Mouse (Mus musculus) myocyte (in vitro differentiated cells): ENCODE results near the gene Atrip. TPM values are rescaled to one million over a fixed set of nuclear protein-coding genes. Genes with fewer than 3 reads are reported as not detected.

Experiments
- H3K27me3 ChIP-seq: one replicate; pipeline ENCODE4 v1.6.1; 2011; ENCODE audit not compliant: control insufficient read depth, insufficient read depth, insufficient read length
- H3K36me3 ChIP-seq: one replicate; pipeline ENCODE4 v1.6.1; 2011; ENCODE audit not compliant: control insufficient read depth, insufficient read depth
- H3K4me2 ChIP-seq: one replicate; pipeline ENCODE4 v1.6.1; 2011; ENCODE audit warnings: low read depth, control low read depth
- H3K4me3 ChIP-seq: one replicate; pipeline ENCODE4 v1.5.1; 2011; ENCODE audit warnings: mild to moderate bottlenecking, control low read depth, moderate library complexity
- H3K79me2 ChIP-seq: one replicate; pipeline ENCODE4 v1.6.1; 2011; ENCODE audit not compliant: control insufficient read depth, insufficient read depth
- H3ac ChIP-seq: one replicate; pipeline ENCODE4 v1.6.1; 2011; ENCODE audit not compliant: control insufficient read depth, insufficient read length
- CEBPB ChIP-seq: IDR thresholded peaks from 2 replicates; pipeline ENCODE4 v1.6.1; 2011; ENCODE audit warnings: mild to moderate bottlenecking, moderate library complexity; ENCODE audit not compliant: poor library complexity, insufficient read depth, severe bottlenecking
- E2F4 ChIP-seq: IDR thresholded peaks from one replicate; pipeline ENCODE4 v1.6.1; 2011; ENCODE audit warnings: mild to moderate bottlenecking, control low read depth, moderate library complexity; ENCODE audit not compliant: insufficient read depth
- MAX ChIP-seq: IDR thresholded peaks from one replicate; pipeline ENCODE4 v1.6.1; 2011; ENCODE audit warnings: low read depth, mild to moderate bottlenecking, control low read depth
- MYOD1 ChIP-seq, 3 experiments: IDR thresholded peaks; one replicate each; pipeline ENCODE4 v1.6.1; 2011; ENCODE audit warnings: control low read depth in 2 of 3, low read depth in 2 of 3, mild to moderate bottlenecking in 2 of 3, moderate library complexity in 1 of 3; ENCODE audit not compliant: insufficient read length in 2 of 3, control insufficient read depth in 1 of 3
- MYOG ChIP-seq, 3 experiments: IDR thresholded peaks; one replicate each; pipeline ENCODE4 v1.6.1; 2011; ENCODE audit warnings: control low read depth in 2 of 3, low read depth in 2 of 3, mild to moderate bottlenecking in 2 of 3; ENCODE audit not compliant: insufficient read length in 2 of 3, control insufficient read depth in 1 of 3, insufficient read depth in 1 of 3
- POLR2A ChIP-seq: IDR thresholded peaks from one replicate; pipeline ENCODE4 v1.6.1; 2011; ENCODE audit warnings: low read depth, mild to moderate bottlenecking, control low read depth, moderate library complexity; ENCODE audit not compliant: insufficient read length
- POLR2AphosphoS2 ChIP-seq: IDR thresholded peaks from one replicate; pipeline ENCODE4 v1.6.1; 2011; ENCODE audit warnings: low read depth, control low read depth; ENCODE audit not compliant: insufficient read length
- REST ChIP-seq: IDR thresholded peaks from one replicate; pipeline ENCODE4 v1.6.1; 2011; ENCODE audit warnings: mild to moderate bottlenecking, control low read depth, moderate library complexity; ENCODE audit not compliant: insufficient read depth, insufficient read length
- SRF ChIP-seq: IDR thresholded peaks from one replicate; pipeline ENCODE4 v1.6.1; 2011; ENCODE audit warnings: low read depth; ENCODE audit not compliant: control insufficient read depth, insufficient read length
- TCF12 ChIP-seq: IDR thresholded peaks from one replicate; pipeline ENCODE4 v1.6.1; 2011; ENCODE audit warnings: mild to moderate bottlenecking, control low read depth; ENCODE audit not compliant: poor library complexity, insufficient read depth, severe bottlenecking
- TCF3 ChIP-seq: IDR thresholded peaks from one replicate; pipeline ENCODE4 v1.6.1; 2011; ENCODE audit warnings: low read depth, control low read depth; ENCODE audit not compliant: insufficient read length
- USF1 ChIP-seq: IDR thresholded peaks from one replicate; pipeline ENCODE4 v1.6.1; 2011; ENCODE audit warnings: low read depth, mild to moderate bottlenecking, control low read depth, moderate library complexity
- polyA plus RNA-seq: library from polyadenylated mRNA; unstranded; fragments of >200 nt; fragmentation: generic; extraction: Trizol; gene quantifications from one replicate; pipeline ENCODE4 v1.2.1, GENCODE M21; 2012; ENCODE audit warnings: missing spikeins

Atrip gene
- polyA plus RNA-seq, 1 experiment, result 9.6 TPM

DNA sequence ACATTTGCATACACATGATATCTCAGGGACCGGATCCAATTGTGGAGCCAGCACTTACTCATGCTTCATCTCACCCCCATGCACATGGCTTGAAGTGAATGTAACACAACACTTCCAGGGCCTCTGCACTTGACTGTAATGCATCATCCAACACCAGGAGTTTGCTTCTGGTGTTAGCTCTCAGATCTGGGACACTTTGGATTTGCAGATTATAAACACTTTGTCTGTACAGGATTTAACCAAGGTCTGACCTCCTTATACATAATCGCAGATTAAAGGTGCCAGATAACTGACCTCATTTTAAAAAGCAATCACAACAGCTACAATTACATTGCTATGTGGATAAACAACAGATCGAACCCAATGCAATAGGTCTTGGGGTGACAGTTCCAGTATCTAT lies 6.6 kb upstream of the Atrip start:
- H3K27me3 ChIP-seq, result no peaks in the 10 kb centered on the region
- H3K4me2 ChIP-seq, result peak overlapping the region; percentile 95
- peaks cover 34% of the 10 kb centered on the region for H3K79me2 ChIP-seq
- TF ChIP-seq MYOD1 (IDR thresholded peaks at IDR 0.05; ENCODE audit: control insufficient read depth in 1 of 3, insufficient read length in 2 of 3, low read depth in 2 of 3) (no peak), TCF12 (no peak), POLR2A (no peak), POLR2AphosphoS2 (no peak), E2F4 (no peak), USF1 (no peak), MAX (no peak), TCF3 (no peak), SRF (no peak), MYOG (IDR thresholded peaks at IDR 0.05; ENCODE audit: control insufficient read depth in 1 of 3, insufficient read depth in 1 of 3, insufficient read length in 2 of 3, low read depth in 2 of 3) (no peak), REST (no peak), CEBPB (no peak)
- peaks cover 5% of the 10 kb centered on the region for H3K36me3 ChIP-seq
- no peak overlapping the region for H3K4me3 ChIP-seq
- H3ac ChIP-seq, result no peak overlapping the region

DNA sequence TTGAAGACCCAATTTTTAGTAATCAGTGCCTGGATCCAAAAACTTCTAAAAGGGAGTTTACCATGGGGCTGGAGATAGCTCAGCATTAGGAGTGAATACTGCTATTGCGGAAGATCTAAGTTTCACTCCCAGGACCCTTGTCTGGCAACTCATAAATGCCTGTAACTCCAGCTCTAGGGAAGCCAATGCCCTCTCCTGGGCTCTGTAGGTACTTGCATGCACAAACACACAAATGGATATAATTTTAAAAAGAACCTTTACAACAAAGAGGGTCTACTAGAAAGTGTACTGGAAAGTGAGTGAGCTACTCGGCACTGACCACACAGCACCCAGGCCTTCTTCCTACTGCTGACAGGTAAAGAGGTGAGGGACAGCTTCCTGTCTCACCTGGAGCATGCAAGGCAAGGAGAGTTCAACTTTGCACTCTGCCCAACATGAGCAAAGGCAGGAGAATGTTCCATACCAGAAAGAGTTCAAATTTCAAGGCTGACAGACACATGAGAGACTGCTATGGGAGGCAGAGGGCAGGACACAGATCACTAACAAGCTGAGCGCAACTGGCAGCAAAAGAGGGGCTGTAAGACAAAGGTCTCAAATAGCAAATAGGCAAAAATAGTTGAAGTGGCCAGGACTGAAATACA lies 5.7 kb downstream of the Atrip start:
- H3K4me3 ChIP-seq, result no peak overlapping the region
- TF ChIP-seq USF1, result no peak
- TF ChIP-seq TCF3, result no peak
- TF ChIP-seq MAX, result no peak
- no peak for TF ChIP-seq MYOD1 (IDR thresholded peaks at IDR 0.05; ENCODE audit: control insufficient read depth in 1 of 3, insufficient read length in 2 of 3, low read depth in 2 of 3)
- TF ChIP-seq POLR2AphosphoS2, result no peak
- TF ChIP-seq REST, result no peak
- no peak for TF ChIP-seq SRF
- no peak for TF ChIP-seq CEBPB
- no peak for TF ChIP-seq MYOG (IDR thresholded peaks at IDR 0.05; ENCODE audit: control insufficient read depth in 1 of 3, insufficient read depth in 1 of 3, insufficient read length in 2 of 3, low read depth in 2 of 3)
- no peak for TF ChIP-seq E2F4
- TF ChIP-seq POLR2A, result no peak
- no peak for TF ChIP-seq TCF12
- no peak overlapping the region for H3K4me2 ChIP-seq
- H3K27me3 ChIP-seq, result no peaks in the 10 kb centered on the region
- peaks cover 14% of the 10 kb centered on the region for H3K79me2 ChIP-seq
- H3K36me3 ChIP-seq, result peaks cover 23% of the 10 kb centered on the region
- no peak overlapping the region for H3ac ChIP-seq

DNA sequence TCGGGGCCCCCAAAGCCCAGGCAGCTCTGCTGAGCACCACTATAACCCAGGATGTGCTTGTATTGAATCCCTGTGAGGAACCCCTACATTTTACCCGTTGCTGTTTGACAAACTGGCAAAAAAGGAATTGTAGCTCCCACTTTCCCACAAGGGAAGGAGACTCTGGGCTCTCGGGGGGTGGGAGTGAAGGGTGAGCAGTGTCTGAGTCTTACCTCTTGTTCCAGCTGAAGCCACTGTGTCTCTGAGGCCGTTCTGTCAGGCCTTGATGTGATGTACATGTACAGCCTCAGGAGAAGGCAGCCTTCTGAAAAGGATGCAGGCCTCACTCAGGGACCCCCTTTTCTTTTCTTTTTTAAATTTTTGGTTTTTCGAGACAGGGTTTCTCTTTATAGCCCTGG lies 13.0 kb downstream of the Atrip start:
- Histone ChIP-seq H3K36me3 (peaks cover 12% of the 10 kb centered on the region), H3ac (no peak overlapping the region), H3K79me2 (no peaks in the 10 kb centered on the region), H3K27me3 (no peaks in the 10 kb centered on the region), H3K4me2 (no peak overlapping the region), H3K4me3 (no peak overlapping the region)
- TF ChIP-seq POLR2AphosphoS2, result peak; percentile 35
- TF ChIP-seq E2F4, result no peak
- no peak for TF ChIP-seq REST

DNA sequence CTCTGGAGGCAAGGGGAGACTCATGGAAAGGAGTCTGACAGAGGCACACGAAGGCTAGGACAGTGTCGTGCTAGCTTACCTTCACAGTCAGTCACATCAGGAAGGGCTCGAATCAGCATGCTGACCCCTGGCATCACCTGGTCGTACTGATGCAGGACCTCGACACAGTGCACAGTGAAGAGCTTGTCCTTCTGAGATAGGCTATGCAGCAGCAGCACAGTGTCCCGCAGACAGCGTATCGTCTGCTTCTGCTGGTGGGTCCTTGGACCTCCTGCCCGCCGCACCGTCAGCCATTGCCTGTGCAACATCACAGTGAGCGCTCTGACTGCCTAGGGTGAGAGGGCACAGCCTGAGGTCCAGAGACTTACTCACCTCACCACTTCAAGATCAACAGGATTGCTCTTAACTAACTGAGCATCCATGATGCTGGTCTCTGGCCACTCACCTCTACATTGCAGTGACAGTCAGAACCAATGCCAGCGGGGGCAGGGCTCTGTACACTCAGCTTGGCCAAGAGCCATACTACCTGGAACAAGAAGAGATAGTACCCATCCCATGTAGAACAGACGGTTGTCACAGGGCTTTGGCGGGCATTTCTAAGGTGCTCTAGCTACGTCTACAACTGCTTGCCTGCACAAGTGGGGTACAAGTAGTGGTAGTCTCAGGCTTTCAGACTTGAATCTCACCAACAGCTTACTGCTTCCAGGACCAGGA lies 13.6 kb downstream of the Atrip start:
- Histone ChIP-seq H3K4me3 (peak overlapping the region; percentile 14), H3ac (peak overlapping the region; percentile 20), H3K27me3 (no peaks in the 10 kb centered on the region), H3K36me3 (peaks cover 8% of the 10 kb centered on the region), H3K79me2 (no peaks in the 10 kb centered on the region), H3K4me2 (peak overlapping the region; percentile 82)
- TF ChIP-seq POLR2AphosphoS2, result peak; percentile 91
- no peak for TF ChIP-seq MAX

DNA sequence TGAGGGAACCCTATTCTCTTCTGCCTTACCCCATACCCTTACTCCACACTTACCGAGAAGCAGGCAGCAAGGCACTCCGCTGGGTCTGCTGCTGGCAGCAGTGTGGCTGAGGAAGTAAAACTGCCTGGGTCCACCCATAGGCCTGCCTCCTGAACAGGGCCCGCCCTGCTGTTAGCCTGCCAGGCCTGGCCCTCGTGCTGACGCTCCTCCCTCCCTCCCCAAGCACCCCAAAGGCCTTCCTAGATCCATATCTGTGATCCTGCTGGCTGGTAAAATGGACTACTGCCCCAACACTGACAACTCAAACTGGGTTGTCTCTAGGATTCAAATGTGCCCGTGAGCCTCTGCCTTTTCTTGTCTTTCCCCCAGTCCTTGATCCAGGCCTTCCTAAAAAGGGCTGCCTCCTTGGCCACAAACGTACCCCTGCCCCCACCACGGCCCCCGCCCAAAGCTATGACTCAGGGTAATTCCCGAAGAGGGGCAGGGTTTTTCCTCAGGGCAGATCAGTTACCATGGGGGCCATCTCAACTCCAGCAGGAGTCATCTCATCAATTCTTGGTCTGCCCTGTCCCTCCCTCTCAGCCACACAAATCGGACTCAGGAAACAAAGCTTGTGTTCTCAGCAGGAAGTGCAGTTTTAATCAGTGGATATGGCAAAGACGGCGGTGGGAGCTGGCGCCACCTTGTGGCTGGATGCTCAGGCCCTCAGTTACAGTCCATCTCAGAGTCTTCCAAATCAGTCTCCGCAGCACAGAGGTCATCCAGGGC lies 14.6 kb downstream of the Atrip start, which contains the start of gene Trex1:
Gene Trex1, minus strand, starts transcription at position 599 of the 768 bp plus-strand sequence.
- H3K4me2 ChIP-seq, result peak within 1 kb of the TSS; percentile 82
- H3K36me3 ChIP-seq, result peaks cover 8% of the 10 kb centered on the region
- H3K79me2 ChIP-seq, result no peaks in the 10 kb centered on the region
- H3K27me3 ChIP-seq, result no peaks in the 10 kb centered on the region
- TF ChIP-seq MYOD1 (IDR thresholded peaks at IDR 0.05; ENCODE audit: control insufficient read depth in 1 of 3, insufficient read length in 2 of 3, low read depth in 2 of 3) (peak in 1 of 3 experiments; percentile 15), POLR2AphosphoS2 (peak; percentile 92), POLR2A (peak; percentile 93), MYOG (IDR thresholded peaks at IDR 0.05; ENCODE audit: control insufficient read depth in 1 of 3, insufficient read depth in 1 of 3, insufficient read length in 2 of 3, low read depth in 2 of 3) (no peak)
- H3K4me3 ChIP-seq, result peak within 1 kb of the TSS; percentile 14
- H3ac ChIP-seq, result peak within 1 kb of the TSS; percentile 20
